Mouse (Mus musculus): ENCODE data around the gene Agxt2. TPM values are rescaled to one million over a fixed set of nuclear protein-coding genes. Genes with fewer than 3 reads are reported as not detected.

The Agxt2 gene
- polyA plus RNA-seq (2012; rRNA removed), result not detected in 2 replicates

DNA sequence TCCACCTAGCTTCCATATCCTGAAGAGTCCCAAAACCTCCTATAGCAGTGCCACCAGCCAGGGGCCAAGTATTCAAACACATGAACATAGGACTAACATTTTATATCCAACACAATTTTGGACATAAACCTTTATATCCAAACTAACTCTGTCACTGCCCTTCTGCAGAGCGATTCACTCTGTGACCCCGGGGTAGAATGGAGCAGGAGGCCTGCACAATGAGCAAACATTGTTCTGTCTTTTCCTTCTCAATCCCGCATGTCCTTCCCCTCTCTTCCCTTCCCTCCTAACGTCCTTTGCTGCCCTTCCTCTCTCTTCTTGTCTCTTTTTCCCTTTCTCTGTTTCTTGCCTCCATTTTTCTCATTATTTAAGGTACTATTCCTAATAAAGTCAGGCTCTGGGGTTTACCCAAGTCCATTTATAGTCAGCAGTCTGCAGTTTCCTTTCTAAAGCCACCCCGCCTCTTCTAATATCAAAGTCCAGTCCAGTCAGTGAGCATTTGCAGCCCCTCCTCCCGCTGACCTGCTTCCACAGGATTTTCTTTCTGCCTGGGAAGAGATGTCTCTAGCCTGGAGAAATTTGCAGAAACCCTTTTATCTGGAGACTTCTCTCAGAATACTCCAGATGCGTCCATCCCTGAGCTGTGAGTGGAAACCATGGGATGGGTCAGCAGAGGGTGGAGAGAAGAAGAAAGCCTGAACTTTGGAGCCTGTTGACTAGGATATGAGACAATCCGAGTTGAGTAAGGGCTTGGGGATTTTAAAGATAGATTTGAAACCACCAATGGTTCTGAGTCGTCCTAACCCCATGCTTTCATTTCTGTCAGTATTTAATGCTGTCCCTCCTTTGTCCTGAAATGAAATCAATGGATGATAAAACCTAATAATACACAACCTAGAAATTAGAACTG, at the start of gene Agxt2:
TSS of gene Agxt2 (plus strand) at position 494 of the 910 bp plus-strand sequence.
- H3K4me3 ChIP-seq (replicated peaks; ENCODE audit: insufficient read depth, low read depth, low read length), result no peak within 1 kb of the TSS
- TF ChIP-seq POLR2A (IDR thresholded peaks at IDR 0.05; ENCODE audit: borderline replicate concordance, insufficient read depth, low read length) (no peak), CTCF (IDR thresholded peaks at IDR 0.05; ENCODE audit: borderline replicate concordance, insufficient read depth, low read depth, low read length) (no peak)
- H3K27ac ChIP-seq (ENCODE audit: insufficient read depth, low read length), result no peak within 1 kb of the TSS
- no peaks in the 10 kb centered on the region for H3K4me1 ChIP-seq (ENCODE audit: control insufficient read depth, insufficient read depth, low read length)
- H3K27me3 ChIP-seq (ENCODE audit: control insufficient read depth, insufficient read depth, low read length), result no peaks in the 10 kb centered on the region
- no peak for DNase-seq
- WGBS, result 77% methylated on average over 9 of the region's 9 CpGs

GRCm38 (mm10) chr15:10311826-10312225, 46.5 kb upstream of the Agxt2 start:
- H3K27ac ChIP-seq (ENCODE audit: insufficient read depth, low read length), result no peak overlapping the region
- WGBS, result 87% methylated on average over 5 of the region's 5 CpGs
- H3K4me1 ChIP-seq (ENCODE audit: control insufficient read depth, insufficient read depth, low read length), result no peaks in the 10 kb centered on the region
- no peak for DNase-seq
- no peak overlapping the region for H3K4me3 ChIP-seq (replicated peaks; ENCODE audit: insufficient read depth, low read depth, low read length)
- no peaks in the 10 kb centered on the region for H3K27me3 ChIP-seq (ENCODE audit: control insufficient read depth, insufficient read depth, low read length)
- no peak for TF ChIP-seq POLR2A (IDR thresholded peaks at IDR 0.05; ENCODE audit: borderline replicate concordance, insufficient read depth, low read length)

DNA sequence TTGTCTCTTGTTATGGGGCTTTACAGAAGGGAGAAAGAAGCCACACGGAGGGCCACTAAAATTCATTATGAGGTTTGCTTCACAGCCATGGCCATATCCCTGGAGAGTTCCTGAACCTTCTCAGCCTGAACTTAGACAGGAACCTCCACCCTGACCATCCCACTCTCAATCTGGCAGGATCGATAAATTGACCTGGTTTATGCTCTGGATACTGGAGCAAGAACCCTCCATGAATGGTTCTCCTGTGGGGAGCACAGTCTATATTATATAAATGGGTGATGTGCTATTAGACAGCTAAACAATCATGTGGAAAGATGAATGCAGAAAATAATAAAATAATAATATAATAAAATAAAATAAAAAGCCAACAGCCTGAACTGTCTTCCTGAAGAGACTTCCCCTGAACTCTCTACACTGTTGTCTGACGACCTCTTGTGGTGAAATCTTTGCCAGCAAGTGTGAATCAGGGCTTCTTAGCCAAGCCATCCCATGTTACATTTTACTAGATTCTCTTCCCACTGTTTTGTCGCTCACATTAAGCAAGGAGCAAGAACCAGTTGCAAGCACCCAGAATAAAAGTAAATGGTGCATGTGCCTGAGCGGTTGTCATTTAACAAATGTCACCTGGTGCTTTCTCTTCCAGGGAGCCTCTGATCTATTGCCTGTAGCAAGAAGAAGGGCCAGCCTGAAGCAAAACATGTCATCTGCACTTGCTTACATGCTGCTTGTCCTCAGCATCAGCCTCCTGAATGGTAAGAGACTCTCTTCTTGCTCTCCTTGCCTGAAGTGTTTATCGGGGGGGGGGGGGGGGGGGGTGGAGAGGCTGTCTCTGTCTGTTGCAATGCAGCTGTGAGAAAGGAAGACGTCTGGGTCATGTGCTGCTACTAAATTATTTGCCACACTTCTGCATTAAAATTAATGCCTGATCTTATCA, 44.5 kb upstream of the Agxt2 start:
- H3K4me1 ChIP-seq (ENCODE audit: control insufficient read depth, insufficient read depth, low read length), result no peaks in the 10 kb centered on the region

GRCm38 (mm10) chr15:10325080-10325479, 33.3 kb upstream of the Agxt2 start, which contains the start of gene Gm21973:
Gene Gm21973 (plus strand): TSS chr15:10325380.
- 88% methylated on average over 2 of the region's 2 CpGs for WGBS
- H3K4me1 ChIP-seq (ENCODE audit: control insufficient read depth, insufficient read depth, low read length), result no peaks in the 10 kb centered on the region
- no peak for DNase-seq
- TF ChIP-seq POLR2A (IDR thresholded peaks at IDR 0.05; ENCODE audit: borderline replicate concordance, insufficient read depth, low read length) (no peak), CTCF (IDR thresholded peaks at IDR 0.05; ENCODE audit: borderline replicate concordance, insufficient read depth, low read depth, low read length) (no peak)
- H3K27ac ChIP-seq (ENCODE audit: insufficient read depth, low read length), result no peak within 1 kb of the TSS
- no peaks in the 10 kb centered on the region; the same call in 1 of the 2 replicates for H3K27me3 ChIP-seq (ENCODE audit: control insufficient read depth, insufficient read depth, low read length)
- no peak within 1 kb of the TSS for H3K4me3 ChIP-seq (replicated peaks; ENCODE audit: insufficient read depth, low read depth, low read length)

More for the DNA sequence above, 44.5 kb upstream of the Agxt2 start:
- DNase-seq, result peak; percentile 9 to 11
- no peak overlapping the region for H3K4me3 ChIP-seq (replicated peaks; ENCODE audit: insufficient read depth, low read depth, low read length)
- no peaks in the 10 kb centered on the region for H3K27me3 ChIP-seq (ENCODE audit: control insufficient read depth, insufficient read depth, low read length)
- H3K27ac ChIP-seq (ENCODE audit: insufficient read depth, low read length), result no peak overlapping the region
- 51% methylated on average over 7 of the region's 7 CpGs for WGBS
- TF ChIP-seq POLR2A (IDR thresholded peaks at IDR 0.05; ENCODE audit: borderline replicate concordance, insufficient read depth, low read length) (no peak), CTCF (IDR thresholded peaks at IDR 0.05; ENCODE audit: borderline replicate concordance, insufficient read depth, low read depth, low read length) (no peak)

GRCm38 (mm10) chr15:10330626-10331025, 27.7 kb upstream of the Agxt2 start:
- H3K27me3 ChIP-seq (ENCODE audit: control insufficient read depth, insufficient read depth, low read length), result no peaks in the 10 kb centered on the region; the same call in 1 of the 2 replicates
- H3K27ac ChIP-seq (ENCODE audit: insufficient read depth, low read length), result no peak overlapping the region
- H3K4me1 ChIP-seq (ENCODE audit: control insufficient read depth, insufficient read depth, low read length), result no peaks in the 10 kb centered on the region
- no peak for DNase-seq
- H3K4me3 ChIP-seq (replicated peaks; ENCODE audit: insufficient read depth, low read depth, low read length), result no peak overlapping the region
- no peak for TF ChIP-seq POLR2A (IDR thresholded peaks at IDR 0.05; ENCODE audit: borderline replicate concordance, insufficient read depth, low read length)
- TF ChIP-seq CTCF (IDR thresholded peaks at IDR 0.05; ENCODE audit: borderline replicate concordance, insufficient read depth, low read depth, low read length), result no peak
- 47% methylated on average over 3 of the region's 3 CpGs for WGBS

GRCm38 (mm10) chr15:10332566-10332965, 25.8 kb upstream of the Agxt2 start:
- TF ChIP-seq POLR2A (IDR thresholded peaks at IDR 0.05; ENCODE audit: borderline replicate concordance, insufficient read depth, low read length), result no peak
- no peak overlapping the region for H3K27ac ChIP-seq (ENCODE audit: insufficient read depth, low read length)
- no peaks in the 10 kb centered on the region; the same call in 1 of the 2 replicates for H3K27me3 ChIP-seq (ENCODE audit: control insufficient read depth, insufficient read depth, low read length)
- 94% methylated on average over 1 of the region's 1 CpGs for WGBS
- no peak overlapping the region for H3K4me3 ChIP-seq (replicated peaks; ENCODE audit: insufficient read depth, low read depth, low read length)
- H3K4me1 ChIP-seq (ENCODE audit: control insufficient read depth, insufficient read depth, low read length), result no peaks in the 10 kb centered on the region
- no peak for DNase-seq

GRCm38 (mm10) chr15:10338606-10339005, 19.7 kb upstream of the Agxt2 start:
- 73% methylated on average over 3 of the region's 3 CpGs for WGBS
- Histone ChIP-seq H3K4me3 (replicated peaks; ENCODE audit: insufficient read depth, low read depth, low read length) (no peak overlapping the region), H3K4me1 (ENCODE audit: control insufficient read depth, insufficient read depth, low read length) (no peaks in the 10 kb centered on the region), H3K27ac (ENCODE audit: insufficient read depth, low read length) (no peak overlapping the region), H3K27me3 (ENCODE audit: control insufficient read depth, insufficient read depth, low read length) (no peaks in the 10 kb centered on the region)
- TF ChIP-seq POLR2A (IDR thresholded peaks at IDR 0.05; ENCODE audit: borderline replicate concordance, insufficient read depth, low read length) (no peak), CTCF (IDR thresholded peaks at IDR 0.05; ENCODE audit: borderline replicate concordance, insufficient read depth, low read depth, low read length) (no peak)
- no peak for DNase-seq
